Mouse (Mus musculus): Measurements from ENCODE around the gene Zfp446. TPM values are rescaled to one million over a fixed set of nuclear protein-coding genes. Genes with fewer than 3 reads are reported as not detected.

Zfp446 gene
- polyA plus RNA-seq, 1 experiment from 2014 or later = 7.2 TPM

- 72% methylated on average over 5 of the region's 5 CpGs for WGBS
- Histone ChIP-seq H3K27me3 (ENCODE audit: control insufficient read depth, insufficient read depth, low read length) (no peaks in the 10 kb centered on the region), H3K9me3 (replicated peaks; ENCODE audit: control insufficient read depth, low read length) (no peaks in the 10 kb centered on the region), H3K4me1 (ENCODE audit: control insufficient read depth, insufficient read depth, low read length) (no peaks in the 10 kb centered on the region), H3K9ac (ENCODE audit: low read length) (no peak overlapping the region), H3K27ac (ENCODE audit: low read length) (no peak overlapping the region), H3K4me2 (ENCODE audit: low read depth, low read length) (no peak overlapping the region), H3K36me3 (ENCODE audit: control insufficient read depth, insufficient read depth, low read length) (no peaks in the 10 kb centered on the region), H3K4me3 (replicated peaks; ENCODE audit: low read length) (no peak overlapping the region)
- no peak for ATAC-seq (ENCODE audit: insufficient read depth, low FRiP score)
Measured at GRCm38 (mm10) chr7:12957511-12957910, 20.1 kb upstream of the Zfp446 start.

GRCm38 (mm10) chr7:12958948-12959347, 18.7 kb upstream of the Zfp446 start:
- H3K36me3 ChIP-seq (ENCODE audit: control insufficient read depth, insufficient read depth, low read length) = no peaks in the 10 kb centered on the region
- H3K9me3 ChIP-seq (replicated peaks; ENCODE audit: control insufficient read depth, low read length) = no peaks in the 10 kb centered on the region
- no peak for ATAC-seq (ENCODE audit: insufficient read depth, low FRiP score)
- WGBS = 70% methylated on average over 4 of the region's 4 CpGs
- no peaks in the 10 kb centered on the region for H3K27me3 ChIP-seq (ENCODE audit: control insufficient read depth, insufficient read depth, low read length)
- H3K9ac ChIP-seq (ENCODE audit: low read length) = no peak overlapping the region
- no peaks in the 10 kb centered on the region for H3K4me1 ChIP-seq (ENCODE audit: control insufficient read depth, insufficient read depth, low read length)
- no peak overlapping the region for H3K4me3 ChIP-seq (replicated peaks; ENCODE audit: low read length)
- H3K27ac ChIP-seq (ENCODE audit: low read length) = no peak overlapping the region
- no peak overlapping the region for H3K4me2 ChIP-seq (ENCODE audit: low read depth, low read length)

DNA sequence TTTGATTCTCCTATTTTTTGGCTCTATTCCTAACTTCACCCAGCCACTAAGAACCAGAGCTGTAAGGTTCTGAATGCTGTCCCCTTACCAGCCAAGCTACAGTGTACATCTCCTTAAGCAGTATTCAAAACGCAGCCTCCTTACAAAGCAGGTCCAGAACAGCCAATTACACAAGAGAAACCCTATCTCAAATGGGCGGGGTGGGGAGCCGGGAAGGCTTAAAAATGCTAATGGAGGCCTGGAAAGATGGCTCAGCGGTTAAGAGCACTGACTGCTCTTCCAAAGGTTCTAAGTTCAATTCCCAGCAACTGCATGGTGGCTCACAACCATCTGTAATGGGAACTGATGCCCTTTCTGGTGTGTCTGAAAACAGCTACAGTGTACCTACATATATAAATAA, 17.9 kb upstream of the Zfp446 start:
- Histone ChIP-seq H3K4me2 (ENCODE audit: low read depth, low read length) (no peak overlapping the region), H3K9me3 (replicated peaks; ENCODE audit: control insufficient read depth, low read length) (no peaks in the 10 kb centered on the region), H3K27ac (ENCODE audit: low read length) (no peak overlapping the region), H3K36me3 (ENCODE audit: control insufficient read depth, insufficient read depth, low read length) (no peaks in the 10 kb centered on the region), H3K4me3 (replicated peaks; ENCODE audit: low read length) (no peak overlapping the region), H3K9ac (ENCODE audit: low read length) (no peak overlapping the region), H3K27me3 (ENCODE audit: control insufficient read depth, insufficient read depth, low read length) (no peaks in the 10 kb centered on the region), H3K4me1 (ENCODE audit: control insufficient read depth, insufficient read depth, low read length) (no peaks in the 10 kb centered on the region)
- ATAC-seq (ENCODE audit: insufficient read depth, low FRiP score) = no peak
- WGBS = 30% methylated on average over 4 of the region's 4 CpGs

DNA sequence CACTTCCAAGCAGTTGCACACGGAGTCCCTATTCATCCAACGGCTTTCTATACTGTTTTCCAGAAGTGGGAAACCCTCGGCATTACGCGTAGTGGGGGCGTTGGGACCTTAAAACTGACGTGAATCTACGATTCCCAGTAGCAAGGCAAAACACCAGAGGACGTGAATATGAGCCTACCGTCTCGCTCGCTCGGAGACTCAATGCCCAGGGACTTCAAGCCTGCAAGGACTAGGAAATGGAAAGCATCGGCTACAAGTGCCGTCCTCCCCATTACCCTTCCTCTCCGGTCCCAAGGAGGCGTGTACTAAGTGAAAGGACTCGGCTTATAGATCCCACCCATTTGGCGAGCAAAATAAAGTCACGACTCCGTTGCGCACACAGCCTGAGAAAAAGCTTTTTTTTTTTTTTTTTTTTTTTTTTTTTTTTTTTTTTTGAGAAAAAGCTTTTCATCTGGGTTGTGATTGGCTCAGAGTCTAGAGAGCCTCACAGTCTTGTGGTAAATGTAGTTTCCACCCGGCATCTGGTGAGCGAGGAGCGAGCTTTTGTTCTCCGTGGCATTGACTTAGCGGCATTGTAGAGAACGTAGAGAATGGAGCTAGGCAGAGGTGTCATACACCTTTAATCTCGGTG, 16.0 kb upstream of the Zfp446 start:
- Histone ChIP-seq H3K9me3 (replicated peaks; ENCODE audit: control insufficient read depth, low read length) (no peaks in the 10 kb centered on the region), H3K4me2 (ENCODE audit: low read depth, low read length) (peak overlapping the region; percentile 63), H3K36me3 (ENCODE audit: control insufficient read depth, insufficient read depth, low read length) (no peaks in the 10 kb centered on the region), H3K27ac (ENCODE audit: low read length) (peak overlapping the region; percentile 81), H3K4me1 (ENCODE audit: control insufficient read depth, insufficient read depth, low read length) (peaks cover 7% of the 10 kb centered on the region), H3K27me3 (ENCODE audit: control insufficient read depth, insufficient read depth, low read length) (no peaks in the 10 kb centered on the region), H3K9ac (ENCODE audit: low read length) (peak overlapping the region; percentile 69), H3K4me3 (replicated peaks; ENCODE audit: low read length) (peak overlapping the region; percentile 53)
- 2% methylated on average over 29 of the region's 29 CpGs for WGBS
- peak; percentile 76; the same call in 1 of the 2 replicates for ATAC-seq (ENCODE audit: insufficient read depth, low FRiP score)

DNA sequence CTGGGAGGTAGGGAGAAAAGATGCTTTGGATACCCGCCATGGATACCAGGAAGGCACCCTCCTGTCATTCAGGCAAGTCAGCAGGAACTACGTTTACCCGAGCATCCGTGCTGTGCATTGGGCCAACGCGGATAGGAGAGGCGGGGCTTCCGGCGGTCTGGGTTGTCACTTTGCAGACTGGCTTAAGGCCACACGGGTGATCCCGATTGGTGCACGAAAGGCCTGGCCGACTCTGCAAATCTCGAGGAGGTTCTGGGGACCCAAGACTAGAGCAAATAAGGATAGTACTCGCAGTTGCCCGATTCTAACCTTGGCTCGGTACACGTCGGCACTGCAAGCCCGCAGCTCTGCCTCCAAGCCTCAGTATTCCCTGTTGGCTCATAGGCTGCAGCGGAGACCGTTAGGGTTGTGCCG, 12.0 kb upstream of the Zfp446 start, which contains the start of gene Zfp324:
TSS of gene Zfp324 (plus strand) at position 161 of the 414 bp plus-strand sequence.
- Histone ChIP-seq H3K9me3 (replicated peaks; ENCODE audit: control insufficient read depth, low read length) (no peaks in the 10 kb centered on the region), H3K4me1 (ENCODE audit: control insufficient read depth, insufficient read depth, low read length) (peaks cover 13% of the 10 kb centered on the region), H3K27me3 (ENCODE audit: control insufficient read depth, insufficient read depth, low read length) (no peaks in the 10 kb centered on the region), H3K4me3 (replicated peaks; ENCODE audit: low read length) (peak within 1 kb of the TSS; percentile 78), H3K27ac (ENCODE audit: low read length) (peak within 1 kb of the TSS; percentile 89), H3K9ac (ENCODE audit: low read length) (peak within 1 kb of the TSS; percentile 96), H3K4me2 (ENCODE audit: low read depth, low read length) (peak within 1 kb of the TSS; percentile 92), H3K36me3 (ENCODE audit: control insufficient read depth, insufficient read depth, low read length) (peaks cover 12% of the 10 kb centered on the region; the same call in 1 of the 2 replicates)
- WGBS = under 1% methylated on average over 23 of the region's 23 CpGs
- ATAC-seq (ENCODE audit: insufficient read depth, low FRiP score) = peak; percentile 92

DNA sequence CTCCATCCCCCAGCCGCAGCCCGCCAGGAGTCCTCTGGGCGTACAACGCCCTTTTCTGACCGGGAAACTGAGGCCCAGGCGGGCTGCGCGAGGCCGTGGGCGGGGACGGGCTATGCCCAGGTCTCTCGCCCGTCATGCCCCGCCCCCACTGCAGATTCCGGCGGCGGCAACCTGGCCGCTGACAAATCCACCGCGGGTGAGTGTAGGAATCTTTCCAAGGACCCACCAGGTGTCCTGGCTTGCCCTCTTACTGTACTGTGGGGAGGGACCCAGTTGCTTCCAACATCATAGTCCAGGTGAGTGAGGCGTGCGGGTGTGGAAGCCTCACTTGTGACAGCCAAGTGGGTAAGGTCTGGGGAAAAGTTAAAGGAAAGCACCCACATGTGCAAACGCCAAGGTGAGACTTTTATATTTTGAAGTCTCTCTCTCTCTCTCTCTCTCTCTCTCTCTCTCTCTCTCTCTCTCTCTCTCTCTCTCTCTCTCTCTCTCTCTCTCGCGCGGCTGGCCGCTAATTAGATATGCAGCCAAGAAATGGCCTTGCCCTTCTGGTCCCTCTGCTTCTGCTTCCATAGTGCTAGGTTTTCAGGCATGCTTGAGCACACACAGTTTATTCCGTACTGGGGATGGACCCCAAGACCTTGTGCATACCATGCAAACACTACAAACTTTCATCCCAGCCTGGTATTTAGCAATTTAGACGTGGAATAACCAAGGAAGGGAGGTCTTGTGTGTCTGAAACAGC, 11.4 kb upstream of the Zfp446 start:
- Histone ChIP-seq H3K9ac (ENCODE audit: low read length) (peak overlapping the region; percentile 96), H3K4me3 (replicated peaks; ENCODE audit: low read length) (peak overlapping the region; percentile 78), H3K9me3 (replicated peaks; ENCODE audit: control insufficient read depth, low read length) (no peaks in the 10 kb centered on the region), H3K4me1 (ENCODE audit: control insufficient read depth, insufficient read depth, low read length) (peaks cover 13% of the 10 kb centered on the region), H3K4me2 (ENCODE audit: low read depth, low read length) (peak overlapping the region; percentile 92), H3K36me3 (ENCODE audit: control insufficient read depth, insufficient read depth, low read length) (peaks cover 18% of the 10 kb centered on the region; the same call in 1 of the 2 replicates), H3K27ac (ENCODE audit: low read length) (peak overlapping the region; percentile 89), H3K27me3 (ENCODE audit: control insufficient read depth, insufficient read depth, low read length) (no peaks in the 10 kb centered on the region)
- peak; percentile 68 for ATAC-seq (ENCODE audit: insufficient read depth, low FRiP score)
- under 1% methylated on average over 29 of the region's 29 CpGs for WGBS

- WGBS = 94% methylated on average over 25 of the region's 25 CpGs
- Histone ChIP-seq H3K9me3 (replicated peaks; ENCODE audit: control insufficient read depth, low read length) (no peaks in the 10 kb centered on the region), H3K4me1 (ENCODE audit: control insufficient read depth, insufficient read depth, low read length) (peaks cover 8% of the 10 kb centered on the region), H3K27ac (ENCODE audit: low read length) (no peak overlapping the region), H3K27me3 (ENCODE audit: control insufficient read depth, insufficient read depth, low read length) (no peaks in the 10 kb centered on the region), H3K4me2 (ENCODE audit: low read depth, low read length) (no peak overlapping the region), H3K4me3 (replicated peaks; ENCODE audit: low read length) (no peak overlapping the region), H3K9ac (ENCODE audit: low read length) (no peak overlapping the region), H3K36me3 (ENCODE audit: control insufficient read depth, insufficient read depth, low read length) (peaks cover 23% of the 10 kb centered on the region; the same call in 1 of the 2 replicates)
- ATAC-seq (ENCODE audit: insufficient read depth, low FRiP score) = no peak
Measured at GRCm38 (mm10) chr7:12970906-12971305, 6.7 kb upstream of the Zfp446 start.

GRCm38 (mm10) chr7:12978931-12979722, 1.5 kb downstream of the Zfp446 start:
- no peaks in the 10 kb centered on the region for H3K9me3 ChIP-seq (replicated peaks; ENCODE audit: control insufficient read depth, low read length)
- no peaks in the 10 kb centered on the region for H3K36me3 ChIP-seq (ENCODE audit: control insufficient read depth, insufficient read depth, low read length)
- no peak overlapping the region for H3K4me3 ChIP-seq (replicated peaks; ENCODE audit: low read length)
- H3K27me3 ChIP-seq (ENCODE audit: control insufficient read depth, insufficient read depth, low read length) = no peaks in the 10 kb centered on the region
- peak overlapping the region; percentile 65 for H3K4me2 ChIP-seq (ENCODE audit: low read depth, low read length)
- ATAC-seq (ENCODE audit: insufficient read depth, low FRiP score) = no peak
- H3K4me1 ChIP-seq (ENCODE audit: control insufficient read depth, insufficient read depth, low read length) = peaks cover 8% of the 10 kb centered on the region
- WGBS = 83% methylated on average over 18 of the region's 18 CpGs
- H3K9ac ChIP-seq (ENCODE audit: low read length) = peak overlapping the region; percentile 81; the same call in 1 of the 2 replicates
- H3K27ac ChIP-seq (ENCODE audit: low read length) = peak overlapping the region; percentile 91
